Mouse (Mus musculus) CH12F3 (cell line): ENCODE data around the gene Plekhm3.

Experiments used
- in situ Hi-C: fragments of 300-500 bp; cut with MboI; formaldehyde crosslinking; loops from 2 replicates; pipeline ENCODE4 v1.14.3; 2020; ENCODE audit warnings: low sequenced_read_pairs

Gene Plekhm3

GRCm38 (mm10) chr1:64787701-64788515 lies 168.7 kb downstream of the Plekhm3 start:
- in situ Hi-C loops, result no loop called here

DNA sequence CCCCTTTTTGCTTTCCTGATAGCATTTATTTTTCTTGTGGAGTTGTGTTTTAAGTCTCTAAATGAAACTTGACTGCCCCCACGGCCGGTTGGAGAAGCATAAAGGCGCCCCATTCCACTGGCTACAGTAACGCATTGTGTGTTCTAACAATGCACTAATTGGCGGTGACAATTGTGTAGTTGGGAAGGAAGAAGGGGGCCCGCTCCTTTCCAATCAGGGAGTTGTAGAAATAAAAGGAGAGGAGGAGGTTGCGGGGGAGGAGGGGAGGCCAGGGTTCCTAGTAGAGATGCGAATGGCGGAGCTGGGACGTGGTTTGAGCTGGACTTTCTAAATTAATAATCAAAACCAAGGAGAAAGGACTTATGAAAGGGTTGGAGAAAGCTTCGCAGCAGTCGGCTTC lies 176.8 kb downstream of the Plekhm3 start:
- in situ Hi-C loops, result no loop called here

GRCm38 (mm10) chr1:64779415-64779814 lies 177.2 kb downstream of the Plekhm3 start:
- in situ Hi-C loops, result no loop called here

DNA sequence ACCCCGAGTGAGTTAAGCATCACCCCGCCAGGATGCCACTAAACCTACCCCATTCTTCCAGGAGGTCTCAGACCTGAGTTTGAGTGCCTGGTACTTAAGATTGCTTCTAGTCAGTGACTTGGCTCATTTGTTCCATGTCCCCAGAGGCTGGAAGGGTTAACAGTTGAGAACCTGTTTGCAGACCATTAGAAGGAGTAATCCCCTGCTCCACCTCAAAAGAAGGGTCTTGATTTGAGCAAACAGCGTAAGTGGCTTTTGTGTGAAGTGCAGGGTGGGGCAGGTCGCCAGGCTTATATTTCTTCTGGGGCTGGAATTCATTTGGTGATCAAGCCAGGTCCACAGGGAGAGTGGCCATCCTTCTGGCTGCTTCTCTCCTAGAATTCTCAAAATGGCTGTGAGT lies 183.3 kb downstream of the Plekhm3 start:
- in situ Hi-C loops, result no loop called here

GRCm38 (mm10) chr1:64770169-64770568 lies 186.5 kb downstream of the Plekhm3 start:
- in situ Hi-C loops, result no loop called here

- in situ Hi-C loops, result no loop called here
Observed at GRCm38 (mm10) chr1:64761646-64762045, 195.0 kb downstream of the Plekhm3 start.

DNA sequence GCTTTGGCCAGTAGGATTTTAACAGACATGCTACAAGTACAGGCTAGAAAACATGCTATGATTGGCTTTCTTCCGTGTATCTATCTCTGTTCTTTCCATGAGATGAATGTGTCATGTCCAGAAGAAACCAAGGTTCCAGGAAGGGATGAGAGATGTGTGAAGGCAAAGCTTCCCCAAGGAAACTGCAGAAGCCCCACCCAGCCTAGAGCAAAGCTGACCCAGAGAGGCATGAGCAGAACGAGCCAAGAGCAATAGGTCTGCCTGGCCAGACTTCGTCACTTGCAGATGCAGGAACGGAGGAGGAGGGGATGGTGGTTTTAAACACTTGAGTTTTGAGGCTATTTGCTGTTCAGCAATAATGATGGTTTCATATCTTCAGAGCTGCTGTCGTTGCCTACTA lies 198.9 kb downstream of the Plekhm3 start:
- in situ Hi-C loops, result no loop called here

DNA sequence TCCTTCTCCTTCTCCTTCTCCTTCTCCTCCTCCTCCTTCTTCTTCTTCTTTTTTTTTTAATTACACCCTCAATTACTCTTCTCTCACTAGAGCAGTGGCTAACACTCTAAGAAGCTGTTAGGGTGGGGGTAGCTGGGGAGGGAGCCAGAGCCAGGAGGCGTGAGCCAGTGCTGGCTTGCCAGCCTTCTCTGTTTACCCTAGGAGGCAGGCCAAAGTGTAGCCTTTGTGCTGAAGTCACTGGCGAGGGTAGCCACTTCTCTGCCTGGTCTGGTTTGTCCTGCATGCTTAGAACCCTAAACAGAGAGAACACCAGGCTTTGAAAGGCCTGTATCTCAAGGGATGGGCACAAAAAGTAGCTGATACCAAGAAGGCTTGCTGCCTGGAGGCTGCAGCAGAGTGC lies 199.4 kb downstream of the Plekhm3 start:
- in situ Hi-C loops, result no loop called here

- in situ Hi-C loops, result no loop called here
Observed at GRCm38 (mm10) chr1:64756640-64757030, 200.0 kb downstream of the Plekhm3 start.

DNA sequence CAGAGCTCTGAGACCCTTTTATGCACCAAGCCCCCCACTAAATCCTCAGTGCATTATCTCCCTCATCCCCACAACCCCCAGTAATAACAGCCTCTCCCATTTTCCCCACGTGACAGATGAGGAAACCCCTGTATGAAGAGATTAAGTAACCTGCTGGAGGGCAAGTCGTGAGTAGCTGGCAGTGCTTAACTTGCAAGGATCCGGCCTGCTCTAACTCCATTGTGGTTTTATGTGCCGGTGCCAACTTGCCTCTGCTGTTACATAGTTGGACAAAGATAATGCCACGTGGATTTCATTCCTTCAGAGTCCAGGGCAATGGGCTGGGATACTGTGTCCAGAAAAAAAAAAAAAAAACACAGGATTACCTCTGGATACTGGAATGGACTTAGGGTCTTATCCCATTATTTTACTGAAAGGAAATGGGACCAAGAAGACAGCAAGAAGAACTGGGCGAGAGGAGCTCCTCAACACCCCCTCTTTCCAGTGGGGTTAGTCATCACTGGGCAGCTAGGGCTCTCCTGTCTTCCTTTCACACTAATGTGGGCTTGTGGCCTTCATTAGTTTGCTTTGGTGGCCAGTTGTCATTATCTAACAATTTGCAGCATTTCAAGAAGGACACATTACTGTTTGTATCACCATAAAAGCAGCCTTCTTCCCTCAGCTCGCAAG lies 200.5 kb downstream of the Plekhm3 start:
- in situ Hi-C loops, result no loop called here

DNA sequence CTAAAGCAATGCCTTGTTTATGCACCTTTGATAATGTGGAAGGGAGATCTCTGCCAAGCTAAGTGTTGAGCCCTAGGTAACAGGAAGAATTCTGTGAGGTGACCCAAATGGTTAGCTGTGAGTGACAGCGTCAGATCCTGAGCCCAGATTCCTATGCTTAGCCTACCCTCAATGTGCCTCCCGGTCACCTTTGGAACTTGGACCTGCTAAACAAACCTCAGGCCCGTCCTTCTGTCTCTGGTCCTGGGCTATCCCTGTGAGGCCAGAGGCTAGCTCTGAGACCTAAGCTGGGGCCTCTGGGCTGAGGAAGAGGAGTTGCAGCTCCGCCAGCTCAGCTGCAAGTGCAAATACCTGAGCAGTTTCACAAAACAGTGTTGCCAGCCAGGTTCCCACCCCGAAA lies 202.0 kb downstream of the Plekhm3 start:
- in situ Hi-C loops, result no loop called here

DNA sequence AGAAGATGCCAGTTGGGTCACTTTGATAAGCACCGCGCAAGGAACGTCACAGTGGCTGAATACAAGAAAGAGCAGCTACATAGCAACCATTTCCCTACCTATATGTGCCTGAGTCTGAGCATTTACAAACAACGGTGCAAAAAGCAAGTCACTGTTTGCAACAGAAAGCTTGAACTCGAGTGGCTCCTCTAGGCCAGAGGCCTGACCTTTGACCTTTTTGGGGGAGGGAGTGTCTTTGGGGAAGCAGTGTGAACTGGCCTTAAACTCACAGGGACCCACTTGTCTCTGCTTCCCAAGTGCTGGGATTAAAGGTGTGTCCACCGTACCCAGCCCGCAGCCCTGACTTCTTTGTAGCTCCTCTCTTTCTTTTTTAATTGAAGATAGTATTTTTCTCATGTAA lies 203.0 kb downstream of the Plekhm3 start:
- in situ Hi-C loops, result no loop called here

GRCm38 (mm10) chr1:64753109-64753508 lies 203.5 kb downstream of the Plekhm3 start:
- in situ Hi-C loops, result no loop called here

GRCm38 (mm10) chr1:64744616-64745015 lies 212.0 kb downstream of the Plekhm3 start:
- in situ Hi-C loops, result no loop called here

DNA sequence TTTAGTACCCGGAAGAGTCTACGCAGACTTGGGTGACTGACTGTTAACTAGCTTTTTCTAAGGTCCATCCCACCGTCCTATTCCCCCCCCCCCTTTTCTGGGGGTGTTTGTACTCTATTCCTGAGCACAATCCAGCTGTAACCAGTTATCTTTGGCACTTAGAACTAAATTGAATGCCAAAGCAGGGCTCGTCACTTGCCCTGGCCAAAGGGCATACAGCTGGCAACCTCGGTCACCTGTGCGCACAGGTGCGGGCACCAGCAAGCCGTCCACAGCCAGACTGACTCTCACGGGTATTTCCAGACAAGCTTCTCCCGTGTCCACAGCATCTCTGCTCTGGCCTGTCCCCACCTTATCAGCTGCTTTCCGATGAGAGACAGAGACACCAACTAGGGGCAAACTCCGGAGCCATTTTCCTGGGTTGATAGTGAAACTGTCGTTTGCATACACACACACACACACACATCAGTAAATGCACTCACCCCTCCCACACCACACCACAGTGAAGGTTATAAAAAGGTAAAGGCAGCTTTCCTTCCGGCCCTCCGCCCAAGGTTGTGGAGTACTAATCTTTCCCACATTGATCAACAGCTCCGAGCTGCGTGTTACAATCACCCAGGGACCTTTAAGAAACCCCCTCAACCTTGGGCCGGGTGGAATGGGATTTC lies 213.7 kb downstream of the Plekhm3 start:
- in situ Hi-C loops, result no loop called here

- in situ Hi-C loops, result no loop called here
Observed at GRCm38 (mm10) chr1:64738661-64739082, 218.0 kb downstream of the Plekhm3 start.

- in situ Hi-C loops, result no loop called here
Observed at GRCm38 (mm10) chr1:64738180-64738555, 218.5 kb downstream of the Plekhm3 start.

DNA sequence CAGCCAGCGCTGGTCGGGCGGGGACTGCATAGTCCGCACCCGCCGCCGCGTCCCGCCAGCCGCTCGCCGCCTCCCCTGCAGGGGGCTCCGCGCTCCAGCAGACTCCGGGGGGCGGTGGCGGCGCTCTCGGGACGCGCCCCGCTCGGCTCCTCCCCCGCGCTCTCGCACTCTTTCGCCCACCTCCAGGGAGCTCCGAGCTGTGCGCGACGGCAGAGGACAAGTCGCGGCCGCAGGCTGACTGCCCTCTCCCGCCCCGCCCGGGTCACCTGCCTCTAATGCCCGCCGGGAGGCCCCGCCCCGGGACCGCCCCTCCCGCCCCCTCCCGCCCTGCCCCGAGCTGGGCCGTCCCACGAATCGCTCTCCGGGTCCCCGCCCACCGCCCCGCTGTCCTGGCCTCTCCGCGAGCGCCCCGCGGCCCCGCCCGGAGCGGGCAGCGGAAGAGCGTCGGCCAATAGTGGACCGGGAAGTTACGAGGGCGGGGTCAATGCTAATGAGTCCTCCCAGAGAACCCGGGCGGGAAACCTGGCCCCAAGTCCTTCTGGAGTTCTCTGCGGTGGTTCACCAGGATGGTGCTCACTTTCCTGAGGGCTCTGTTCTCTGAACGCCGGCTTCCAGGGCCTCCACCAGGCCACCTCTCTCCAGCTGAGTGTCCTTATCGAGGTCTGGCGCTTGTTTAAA lies 219.0 kb downstream of the Plekhm3 start, which contains the start of gene Fzd5:
Gene Fzd5 (minus strand): TSS at position 250 of the 678 bp plus-strand sequence.
- in situ Hi-C loops, result no loop called here

GRCm38 (mm10) chr1:64736681-64737501 lies 219.7 kb downstream of the Plekhm3 start:
- in situ Hi-C loops, result no loop called here
